Mouse (Mus musculus): ENCODE measurements around the gene Prkaca. TPM values are rescaled to one million over a fixed set of nuclear protein-coding genes. Genes with fewer than 3 reads are reported as not detected.
"Not testable (repeated sequence)": the region's sequence is repeated elsewhere in the genome, so short reads cannot be mapped to it uniquely, and the experiment has no call there.

Prkaca gene
- total RNA-seq, 2 experiments from 2014 or later, result 279 to 302 TPM

- DNase-seq (ENCODE audit: low spot score in 2 of 2), result no peak
These were observed 603 bp downstream of the Prkaca start for GRCm38 (mm10) chr8:83973161-83974031.

GRCm38 (mm10) chr8:83974521-83974920, 1.7 kb downstream of the Prkaca start:
- no peak for DNase-seq (ENCODE audit: low spot score in 2 of 2)

GRCm38 (mm10) chr8:83976101-83976630, 3.4 kb downstream of the Prkaca start:
- DNase-seq (ENCODE audit: low spot score in 2 of 2), result no peak

- DNase-seq (ENCODE audit: low spot score in 2 of 2), result no peak
These were observed 4.1 kb downstream of the Prkaca start for GRCm38 (mm10) chr8:83976779-83977350.

GRCm38 (mm10) chr8:83977646-83978045, 4.9 kb downstream of the Prkaca start:
- DNase-seq (ENCODE audit: low spot score in 2 of 2), result no peak

- DNase-seq (ENCODE audit: low spot score in 2 of 2), result no peak
These were observed 5.4 kb downstream of the Prkaca start for GRCm38 (mm10) chr8:83978200-83978599.

- no peak for DNase-seq (ENCODE audit: low spot score in 2 of 2)
These were observed 7.5 kb downstream of the Prkaca start for GRCm38 (mm10) chr8:83980250-83980649.

GRCm38 (mm10) chr8:83980845-83981244, 8.1 kb downstream of the Prkaca start:
- DNase-seq (ENCODE audit: low spot score in 2 of 2), result no peak

- DNase-seq (ENCODE audit: low spot score in 2 of 2), result no peak
These were observed 8.7 kb downstream of the Prkaca start for GRCm38 (mm10) chr8:83981533-83981932.

- DNase-seq (ENCODE audit: low spot score in 2 of 2), result no peak
These were observed 9.7 kb downstream of the Prkaca start for GRCm38 (mm10) chr8:83982449-83982848.

- DNase-seq (ENCODE audit: low spot score in 2 of 2), result not testable (repeated sequence)
These were observed 10.4 kb downstream of the Prkaca start for GRCm38 (mm10) chr8:83983222-83983621.

- no peak for DNase-seq (ENCODE audit: low spot score in 2 of 2)
These were observed 16.4 kb downstream of the Prkaca start for GRCm38 (mm10) chr8:83989243-83989642.

- DNase-seq (ENCODE audit: low spot score in 2 of 2), result no peak
These were observed 17.4 kb downstream of the Prkaca start for GRCm38 (mm10) chr8:83990170-83990569.

- no peak for DNase-seq (ENCODE audit: low spot score in 2 of 2)
These were observed 19.7 kb downstream of the Prkaca start for GRCm38 (mm10) chr8:83992488-83992887.

GRCm38 (mm10) chr8:83994030-83994429, 21.2 kb downstream of the Prkaca start:
- DNase-seq (ENCODE audit: low spot score in 2 of 2), result no peak

GRCm38 (mm10) chr8:83995973-83996372, 23.2 kb downstream of the Prkaca start:
- no peak for DNase-seq (ENCODE audit: low spot score in 2 of 2)

GRCm38 (mm10) chr8:83996567-83997505, 24.0 kb downstream of the Prkaca start:
- peak; percentile 89 to 91 for DNase-seq (ENCODE audit: low spot score in 2 of 2)

- DNase-seq (ENCODE audit: low spot score in 2 of 2), result peak; percentile 47 to 64
These were observed 24.8 kb downstream of the Prkaca start, which contains the start of gene Samd1 for GRCm38 (mm10) chr8:83997511-83998141. Samd1 (plus strand) TSS chr8:83997672.

GRCm38 (mm10) chr8:83998231-83999056, 25.7 kb downstream of the Prkaca start:
- peak; percentile 56 to 61 for DNase-seq (ENCODE audit: low spot score in 2 of 2)

All from adrenal gland, adult 18-20 months (tissue).